Comparison of ENCODE assay signal across 16 mouse cellular contexts in genomic region chr9:65832041-65832440, GRCm38 (mm10). TPM values are rescaled to one million over a fixed set of nuclear protein-coding genes. Genes with fewer than 3 reads are reported as not detected.
DNase-seq lines count a peak whose midpoint lies in the region; ATAC-seq and TF ChIP-seq lines count a peak whose summit lies in the region.
"Had no signal": no experiment of that assay in that cellular context is flagged by ENCODE, and none has a peak within 500 bp of the region (broad histone marks: within the 10 kb centered on the region; RNA-seq: fewer than 3 reads in every experiment).

No protein-coding gene starts in this region.

- H3K27ac ChIP-seq in forebrain, embryonic 11.5 days (ENCODE audit: low read depth, low read length), result peak overlapping the region; percentile 89
- H3K27ac ChIP-seq in forebrain, embryonic 16.5 days (ENCODE audit: low read length), result no peak overlapping the region
- peak overlapping the region; percentile 45; the same call in 1 of the 2 replicates for H3K27ac ChIP-seq in liver, postnatal 0 days (ENCODE audit: low read depth)
- no peak overlapping the region for H3K27ac ChIP-seq in liver, embryonic 12.5 days
- peak overlapping the region; percentile 83 for H3K27ac ChIP-seq in forebrain, embryonic 12.5 days
- peak overlapping the region; percentile 54; the same call in 1 of the 2 replicates for H3K27ac ChIP-seq in neural tube, embryonic 13.5 days (replicated peaks)
- H3K27ac ChIP-seq: left cerebral cortex, adult 2 months had no signal

- no peak overlapping the region for H3K4me3 ChIP-seq in forebrain, embryonic 11.5 days (ENCODE audit: low read depth, low read length)
- H3K4me3 ChIP-seq in forebrain, embryonic 16.5 days (replicated peaks; ENCODE audit: low read length), result no peak overlapping the region
- no peak overlapping the region for H3K4me3 ChIP-seq in liver, postnatal 0 days (ENCODE audit: low read depth, low read length)
- H3K4me3 ChIP-seq in liver, embryonic 12.5 days, result no peak overlapping the region
- no peak overlapping the region for H3K4me3 ChIP-seq in forebrain, embryonic 12.5 days (replicated peaks)
- H3K4me3 ChIP-seq in neural tube, embryonic 13.5 days, result no peak overlapping the region
- H3K4me3 ChIP-seq: erythroblast, embryonic 14.5 days; left cerebral cortex, adult 2 months had no signal

- DNase-seq in forebrain, embryonic 11.5 days (ENCODE audit: low spot score), result no peak
- DNase-seq in liver, postnatal 0 days, result no peak
- DNase-seq in thymus, postnatal 25 days, result no peak
- DNase-seq in ovary, postnatal 36 days (ENCODE audit: low spot score), result no peak
- DNase-seq: gastrocnemius, postnatal 25 days; kidney, postnatal 10 days; lung, adult 18-20 months; right cerebral cortex, adult 18-20 months had no signal

- TF ChIP-seq CTCF in liver, postnatal 0 days (IDR thresholded peaks at IDR 0.05; ENCODE audit: low read depth), result no peak

- peak overlapping the region; percentile 33; the same call in 1 of the 2 replicates for H3K4me2 ChIP-seq in forebrain, embryonic 11.5 days (ENCODE audit: low read depth, low read length, severe bottlenecking)
- H3K4me2 ChIP-seq in forebrain, embryonic 16.5 days (ENCODE audit: low read length), result no peak overlapping the region
- H3K4me2 ChIP-seq in liver, postnatal 0 days (ENCODE audit: low read depth, low read length), result no peak overlapping the region
- H3K4me2 ChIP-seq in liver, embryonic 12.5 days, result no peak overlapping the region
- peak overlapping the region; percentile 22; the same call in 1 of the 2 replicates for H3K4me2 ChIP-seq in forebrain, embryonic 12.5 days
- no peak overlapping the region for H3K4me2 ChIP-seq in neural tube, embryonic 13.5 days

- ATAC-seq in forebrain, embryonic 11.5 days (replicated peaks; ENCODE audit: low FRiP score), result no peak
- no peak for ATAC-seq in forebrain, embryonic 16.5 days
- no peak for ATAC-seq in liver, postnatal 0 days
- ATAC-seq in liver, embryonic 12.5 days, result no peak
- ATAC-seq in forebrain, embryonic 12.5 days (ENCODE audit: low FRiP score), result no peak
- ATAC-seq in neural tube, embryonic 13.5 days (ENCODE audit: low read depth), result no peak
- ATAC-seq: activated CD4-positive, CD25-positive, alpha-beta regulatory T cell, adult 4 months had no signal

- no peaks in the 10 kb centered on the region for H3K36me3 ChIP-seq in forebrain, embryonic 11.5 days (ENCODE audit: control insufficient read depth, insufficient read depth, low read length)
- H3K36me3 ChIP-seq in forebrain, embryonic 16.5 days (ENCODE audit: control insufficient read depth, insufficient read depth), result no peaks in the 10 kb centered on the region
- no peaks in the 10 kb centered on the region for H3K36me3 ChIP-seq in liver, postnatal 0 days (replicated peaks; ENCODE audit: insufficient read depth, low read length)
- peaks cover 7% of the 10 kb centered on the region; the same call in 1 of the 2 replicates for H3K36me3 ChIP-seq in liver, embryonic 12.5 days
- no peaks in the 10 kb centered on the region for H3K36me3 ChIP-seq in forebrain, embryonic 12.5 days (replicated peaks)
- H3K36me3 ChIP-seq in neural tube, embryonic 13.5 days, result peaks cover 4% of the 10 kb centered on the region; the same call in 1 of the 2 replicates

- H3K9ac ChIP-seq in forebrain, embryonic 11.5 days (ENCODE audit: low read length), result no peak overlapping the region
- H3K9ac ChIP-seq in forebrain, embryonic 16.5 days (replicated peaks; ENCODE audit: low read depth, low read length), result no peak overlapping the region
- H3K9ac ChIP-seq in liver, postnatal 0 days (replicated peaks), result no peak overlapping the region
- no peak overlapping the region for H3K9ac ChIP-seq in liver, embryonic 12.5 days
- H3K9ac ChIP-seq in forebrain, embryonic 12.5 days, result no peak overlapping the region
- no peak overlapping the region for H3K9ac ChIP-seq in neural tube, embryonic 13.5 days

- H3K27me3 ChIP-seq in forebrain, embryonic 11.5 days (ENCODE audit: control insufficient read depth, insufficient read depth, low read length), result no peaks in the 10 kb centered on the region
- H3K27me3 ChIP-seq in forebrain, embryonic 16.5 days (replicated peaks; ENCODE audit: control insufficient read depth, insufficient read depth, low read length), result no peaks in the 10 kb centered on the region
- no peaks in the 10 kb centered on the region for H3K27me3 ChIP-seq in liver, postnatal 0 days (ENCODE audit: insufficient read depth, low read length)
- H3K27me3 ChIP-seq in liver, embryonic 12.5 days (replicated peaks), result no peaks in the 10 kb centered on the region
- no peaks in the 10 kb centered on the region for H3K27me3 ChIP-seq in forebrain, embryonic 12.5 days
- no peaks in the 10 kb centered on the region for H3K27me3 ChIP-seq in neural tube, embryonic 13.5 days

- 10% methylated on average over 2 of the region's 2 CpGs for WGBS in forebrain, embryonic 11.5 days
- WGBS in forebrain, embryonic 16.5 days, result 6% methylated on average over 2 of the region's 2 CpGs
- 62% methylated on average over 2 of the region's 2 CpGs for WGBS in liver, postnatal 0 days (ENCODE audit: insufficient replicate concordance)
- 66% methylated on average over 2 of the region's 2 CpGs for WGBS in liver, embryonic 12.5 days (ENCODE audit: insufficient replicate concordance)
- WGBS in forebrain, embryonic 12.5 days, result 6% methylated on average over 2 of the region's 2 CpGs
- 27% methylated on average over 2 of the region's 2 CpGs for WGBS in neural tube, embryonic 13.5 days

- H3K9me3 ChIP-seq in forebrain, embryonic 11.5 days (ENCODE audit: control insufficient read depth, low read length), result no peaks in the 10 kb centered on the region
- no peaks in the 10 kb centered on the region for H3K9me3 ChIP-seq in forebrain, embryonic 16.5 days (ENCODE audit: control insufficient read depth, low read length)
- H3K9me3 ChIP-seq in liver, postnatal 0 days (ENCODE audit: low read length), result no peaks in the 10 kb centered on the region
- no peaks in the 10 kb centered on the region for H3K9me3 ChIP-seq in liver, embryonic 12.5 days (replicated peaks)
- no peaks in the 10 kb centered on the region for H3K9me3 ChIP-seq in forebrain, embryonic 12.5 days
- no peaks in the 10 kb centered on the region for H3K9me3 ChIP-seq in neural tube, embryonic 13.5 days
- H3K9me3 ChIP-seq: G1E had no signal

- H3K4me1 ChIP-seq in forebrain, embryonic 11.5 days (replicated peaks; ENCODE audit: control insufficient read depth, insufficient read depth, low read length), result peaks cover 19% of the 10 kb centered on the region
- H3K4me1 ChIP-seq in forebrain, embryonic 16.5 days (replicated peaks; ENCODE audit: control insufficient read depth, insufficient read depth, low read length), result peaks cover 23% of the 10 kb centered on the region
- H3K4me1 ChIP-seq in liver, postnatal 0 days (ENCODE audit: insufficient read depth), result peaks cover 18% of the 10 kb centered on the region
- H3K4me1 ChIP-seq in liver, embryonic 12.5 days, result peaks cover 28% of the 10 kb centered on the region
- peaks cover 54% of the 10 kb centered on the region for H3K4me1 ChIP-seq in forebrain, embryonic 12.5 days
- H3K4me1 ChIP-seq in neural tube, embryonic 13.5 days (replicated peaks), result peaks cover 21% of the 10 kb centered on the region

- TF ChIP-seq EP300 in liver, postnatal 0 days (IDR thresholded peaks at IDR 0.05; ENCODE audit: low read depth), result no peak

RNA-seq across cellular contexts. Expression of gene Zfp609, which starts 4.7 kb away (rescaled TPM):
- 12.3 and 12.9 TPM in 2 replicates for polyA plus RNA-seq in forebrain, embryonic 11.5 days (2014; fragmentation: Nextera tagmentation; extraction: Ambion mirVana)
- 7.7 and 8.0 TPM in 2 replicates for polyA plus RNA-seq in forebrain, embryonic 16.5 days (2015; fragmentation: Nextera tagmentation; extraction: Ambion mirVana)
- polyA plus RNA-seq in liver, postnatal 0 days (2015; fragmentation: Nextera tagmentation; extraction: Ambion mirVana), result 2.0 and 2.8 TPM in 2 replicates
- polyA plus RNA-seq in liver, embryonic 12.5 days (2016; fragmentation: Nextera tagmentation; extraction: Ambion mirVana), result 3.3 and 3.8 TPM in 2 replicates
- polyA plus RNA-seq in forebrain, embryonic 12.5 days (2016; fragmentation: Nextera tagmentation; extraction: Ambion mirVana), result 11.1 and 13.1 TPM in 2 replicates
- polyA plus RNA-seq in neural tube, embryonic 13.5 days (2015; fragmentation: Nextera tagmentation; extraction: Ambion mirVana), result 8.6 and 10.0 TPM in 2 replicates

RNA-seq across cellular contexts. Expression of gene Pclaf, which starts 58.0 kb away (rescaled TPM):
- 264 and 318 TPM in 2 replicates for polyA plus RNA-seq in forebrain, embryonic 11.5 days (2014; fragmentation: Nextera tagmentation; extraction: Ambion mirVana)
- 57.7 and 59.9 TPM in 2 replicates for polyA plus RNA-seq in forebrain, embryonic 16.5 days (2015; fragmentation: Nextera tagmentation; extraction: Ambion mirVana)
- polyA plus RNA-seq in liver, postnatal 0 days (2015; fragmentation: Nextera tagmentation; extraction: Ambion mirVana), result 55.8 and 61.7 TPM in 2 replicates
- polyA plus RNA-seq in liver, embryonic 12.5 days (2016; fragmentation: Nextera tagmentation; extraction: Ambion mirVana), result 126 TPM in 2 replicates
- 224 and 226 TPM in 2 replicates for polyA plus RNA-seq in forebrain, embryonic 12.5 days (2016; fragmentation: Nextera tagmentation; extraction: Ambion mirVana)
- polyA plus RNA-seq in neural tube, embryonic 13.5 days (2015; fragmentation: Nextera tagmentation; extraction: Ambion mirVana), result 33.8 and 43.7 TPM in 2 replicates

Comparison
In these comparisons a context has a peak if more than half of its experiments do, and no peak if none do; other contexts are left out.
1. H3K27ac ChIP-seq: peak in forebrain, embryonic 11.5 days (single experiment), liver, postnatal 0 days (single experiment), forebrain, embryonic 12.5 days (single experiment) and neural tube, embryonic 13.5 days (single experiment); none in forebrain, embryonic 16.5 days (single experiment) and liver, embryonic 12.5 days (single experiment).
2. H3K4me2 ChIP-seq: peak in forebrain, embryonic 11.5 days (single experiment) and forebrain, embryonic 12.5 days (single experiment); none in forebrain, embryonic 16.5 days (single experiment), liver, postnatal 0 days (single experiment), liver, embryonic 12.5 days (single experiment) and neural tube, embryonic 13.5 days (single experiment).